Mouse (Mus musculus): ENCODE data around the gene Pdlim5.
A peak's percentile ranks its signal among the peaks of the same experiment; 100 is the strongest.
"Not testable (repeated sequence)": the region's sequence is repeated elsewhere in the genome, so short reads cannot be mapped to it uniquely, and the experiment has no call there.

Gene Pdlim5

GRCm38 (mm10) chr3:142395520-142396193, at the start of gene Pdlim5:
Pdlim5 (minus strand) TSS chr3:142395696.
- DNase-seq (ENCODE audit: low spot score in 2 of 2) = peak; percentile 94 to 95

DNA sequence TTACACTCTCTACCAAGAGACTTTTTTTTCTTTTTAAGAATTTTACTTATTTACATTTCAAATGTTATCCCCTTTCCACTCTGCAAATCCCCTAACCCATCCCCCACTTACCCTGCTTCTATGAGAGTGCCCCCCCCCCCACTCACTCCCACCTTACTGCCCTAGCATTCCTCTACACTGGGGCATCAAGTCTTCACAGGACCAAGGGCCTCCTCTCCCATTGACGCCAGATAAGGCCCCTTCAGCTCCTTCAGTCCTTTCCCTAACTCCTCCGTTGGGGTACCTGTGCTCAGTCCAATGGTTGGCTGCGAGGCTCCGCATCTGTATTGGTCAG, 48.2 kb upstream of the Pdlim5 start:
- no peak for DNase-seq (ENCODE audit: low spot score in 2 of 2)

- peak; percentile 46 to 87 for DNase-seq (ENCODE audit: low spot score in 2 of 2)
Measured at GRCm38 (mm10) chr3:142443006-142443709, 47.7 kb upstream of the Pdlim5 start.

DNA sequence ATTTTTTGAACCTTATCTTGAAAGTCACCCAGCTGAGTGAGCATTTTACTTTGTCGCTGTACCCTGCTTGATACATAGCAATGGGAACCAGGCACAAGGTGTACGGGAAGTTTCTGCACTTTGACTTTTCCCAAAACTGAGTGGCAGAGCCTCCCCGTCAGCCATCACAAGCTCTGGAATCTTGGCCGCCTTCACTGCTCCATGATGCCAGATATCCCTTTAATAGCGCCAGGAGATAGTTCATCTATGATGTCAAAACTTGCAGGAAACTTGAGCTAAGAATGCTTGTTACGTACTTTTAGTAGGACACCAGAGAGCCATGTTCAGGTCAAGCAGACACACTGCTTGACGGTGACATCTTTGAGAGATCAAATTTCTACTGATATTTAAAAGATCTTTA, 46.7 kb upstream of the Pdlim5 start:
- no peak for DNase-seq (ENCODE audit: low spot score in 2 of 2)

GRCm38 (mm10) chr3:142441142-142441541, 45.6 kb upstream of the Pdlim5 start:
- no peak for DNase-seq (ENCODE audit: low spot score in 2 of 2)

- DNase-seq (ENCODE audit: low spot score in 2 of 2) = no peak
Measured at GRCm38 (mm10) chr3:142440191-142440590, 44.7 kb upstream of the Pdlim5 start.

GRCm38 (mm10) chr3:142439591-142440093, 44.1 kb upstream of the Pdlim5 start:
- no peak for DNase-seq (ENCODE audit: low spot score in 2 of 2)

DNA sequence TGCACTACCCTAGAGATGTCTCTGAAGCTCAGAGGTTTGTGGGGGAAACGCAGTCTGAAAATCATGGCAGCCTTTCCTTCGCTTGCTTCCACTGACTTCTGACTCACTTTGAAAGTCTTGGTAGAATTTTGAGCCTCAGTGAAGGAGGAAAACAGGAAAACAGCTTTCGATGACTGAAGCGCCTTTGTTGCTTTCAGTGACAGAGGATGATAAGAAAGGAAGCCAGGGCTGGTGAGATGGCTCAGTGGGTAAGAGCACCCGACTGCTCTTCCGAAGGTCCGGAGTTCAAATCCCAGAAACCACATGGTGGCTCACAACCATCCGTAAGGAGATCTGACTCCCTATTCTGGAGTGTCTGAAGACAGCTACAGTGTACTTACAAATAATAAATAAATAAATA, 43.1 kb upstream of the Pdlim5 start:
- not testable (repeated sequence) for DNase-seq (ENCODE audit: low spot score in 2 of 2)

DNA sequence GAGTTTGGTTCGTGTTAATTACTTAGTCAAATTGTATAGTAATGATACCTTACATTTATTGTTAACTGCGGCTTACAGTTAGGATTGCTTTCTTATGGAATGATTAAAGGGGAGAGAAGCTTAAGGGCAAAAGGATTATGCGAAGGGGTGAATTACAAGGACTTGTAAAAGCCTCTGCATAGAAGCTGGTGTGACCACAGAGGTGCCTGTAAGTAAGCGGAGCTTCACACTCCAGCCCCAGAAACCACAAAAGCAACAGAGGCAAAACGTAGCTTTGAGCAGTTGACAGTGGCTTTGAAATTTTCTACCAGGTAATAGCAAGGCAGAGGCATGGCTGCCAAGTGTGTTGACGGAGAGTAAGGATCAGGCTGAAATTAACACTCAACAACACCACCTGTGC, 41.3 kb upstream of the Pdlim5 start:
- no peak for DNase-seq (ENCODE audit: low spot score in 2 of 2)

DNA sequence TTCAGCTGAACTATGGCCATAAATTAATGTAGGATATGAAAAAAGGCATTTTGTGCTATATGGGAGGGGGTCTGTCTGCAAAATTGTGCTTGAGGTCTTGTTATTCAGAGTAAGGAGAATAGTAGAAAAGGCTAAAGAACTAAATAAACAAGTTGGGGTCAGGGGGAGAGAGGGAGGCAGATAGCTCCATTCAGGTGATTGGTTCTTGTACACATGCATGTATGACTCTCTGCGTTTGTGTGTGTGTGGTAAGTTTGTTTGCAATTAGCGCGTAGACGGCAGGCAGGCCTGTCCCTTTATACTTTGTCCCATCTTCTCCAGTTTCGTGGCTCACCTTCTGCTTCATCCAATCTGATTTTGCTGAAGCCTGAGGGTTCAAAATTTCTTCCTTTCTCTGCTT, 40.7 kb upstream of the Pdlim5 start:
- DNase-seq (ENCODE audit: low spot score in 2 of 2) = no peak

- DNase-seq (ENCODE audit: low spot score in 2 of 2) = no peak
Measured at GRCm38 (mm10) chr3:142434786-142435168, 39.3 kb upstream of the Pdlim5 start.

GRCm38 (mm10) chr3:142434127-142434785, 38.8 kb upstream of the Pdlim5 start:
- DNase-seq (ENCODE audit: low spot score in 2 of 2) = no peak

DNA sequence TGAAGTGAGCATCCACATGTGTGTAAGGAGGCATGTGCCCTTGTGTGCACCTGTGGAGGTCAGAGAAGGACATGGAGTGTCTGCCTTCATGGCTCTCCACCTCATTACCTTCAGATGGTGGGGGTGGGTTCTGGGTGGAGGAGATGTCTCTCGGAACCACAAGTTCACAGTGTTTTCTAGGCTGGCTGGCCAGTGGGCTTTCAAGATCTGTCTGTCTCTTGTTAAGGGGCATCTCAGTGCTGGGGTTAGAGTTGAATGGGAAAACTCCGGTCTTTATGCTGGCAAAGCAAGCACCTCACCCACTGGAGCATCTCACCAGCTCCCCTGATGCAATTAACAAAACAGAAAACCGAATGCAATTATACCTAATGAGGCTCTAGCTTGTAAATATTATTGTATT, 36.0 kb upstream of the Pdlim5 start:
- DNase-seq (ENCODE audit: low spot score in 2 of 2) = no peak

GRCm38 (mm10) chr3:142430048-142430447, 34.6 kb upstream of the Pdlim5 start:
- DNase-seq (ENCODE audit: low spot score in 2 of 2) = no peak

- no peak for DNase-seq (ENCODE audit: low spot score in 2 of 2)
Measured at GRCm38 (mm10) chr3:142426806-142427205, 31.3 kb upstream of the Pdlim5 start.

DNA sequence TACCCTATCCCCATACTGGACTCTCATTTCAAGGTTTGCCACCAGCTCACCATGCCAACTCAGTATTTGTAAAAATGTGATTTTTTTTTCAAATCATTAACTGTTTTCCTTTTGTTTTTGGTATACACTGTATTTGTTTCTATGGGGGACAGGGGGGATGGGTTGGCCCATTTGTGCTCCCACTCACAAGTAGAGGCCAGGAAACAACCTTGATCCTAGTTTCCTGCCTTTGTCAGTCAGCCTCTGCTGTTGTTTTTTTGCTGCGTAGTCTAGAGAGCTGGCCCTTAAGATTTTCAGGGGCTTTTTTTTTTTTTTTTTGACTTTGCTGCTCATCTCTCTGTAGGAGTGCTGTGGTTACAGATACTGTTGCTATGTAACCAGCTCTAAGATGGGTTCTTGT, 28.6 kb upstream of the Pdlim5 start:
- no peak for DNase-seq (ENCODE audit: low spot score in 2 of 2)

GRCm38 (mm10) chr3:142423501-142423917, 28.0 kb upstream of the Pdlim5 start:
- DNase-seq (ENCODE audit: low spot score in 2 of 2) = no peak

DNA sequence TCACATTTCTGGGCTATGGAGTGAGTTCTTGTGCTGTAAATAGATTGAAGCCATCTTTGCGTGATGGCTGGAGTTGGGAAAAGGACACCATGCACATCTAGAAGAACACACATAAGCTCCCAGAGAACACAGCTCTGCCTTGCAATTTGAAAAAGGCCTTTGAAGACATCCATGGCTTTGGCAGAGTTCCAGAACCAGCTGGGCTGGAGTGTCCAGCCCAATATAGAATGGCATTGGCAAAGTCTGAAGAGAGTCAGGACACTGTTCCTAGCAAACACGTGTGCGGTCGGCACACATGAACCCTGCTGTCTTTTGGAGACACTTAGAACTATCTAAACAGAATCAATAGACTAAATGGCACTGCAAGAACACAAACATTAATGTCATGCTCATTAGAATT, 26.7 kb upstream of the Pdlim5 start:
- no peak for DNase-seq (ENCODE audit: low spot score in 2 of 2)

- no peak for DNase-seq (ENCODE audit: low spot score in 2 of 2)
Measured at GRCm38 (mm10) chr3:142421470-142421869, 26.0 kb upstream of the Pdlim5 start.

DNA sequence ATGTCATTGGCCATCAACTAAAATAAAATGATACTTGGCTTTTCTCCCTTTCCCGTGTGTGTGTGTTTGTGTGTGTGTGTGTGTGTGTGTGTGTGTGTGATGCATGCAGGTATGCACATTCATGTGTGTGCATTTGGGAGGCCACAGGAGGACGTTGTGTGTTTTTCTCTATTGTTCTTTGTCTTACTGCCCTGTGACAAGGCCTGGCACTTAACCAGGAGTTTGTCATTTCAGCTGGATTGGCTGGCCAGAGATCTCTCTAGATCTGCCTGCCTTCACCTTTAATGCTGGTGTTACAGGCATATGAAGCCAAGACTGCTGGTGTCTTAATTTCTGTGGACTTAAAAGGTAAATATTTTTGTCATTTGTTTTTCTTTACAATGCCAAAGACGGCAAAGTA, 22.5 kb upstream of the Pdlim5 start:
- DNase-seq (ENCODE audit: low spot score in 2 of 2) = no peak

DNA sequence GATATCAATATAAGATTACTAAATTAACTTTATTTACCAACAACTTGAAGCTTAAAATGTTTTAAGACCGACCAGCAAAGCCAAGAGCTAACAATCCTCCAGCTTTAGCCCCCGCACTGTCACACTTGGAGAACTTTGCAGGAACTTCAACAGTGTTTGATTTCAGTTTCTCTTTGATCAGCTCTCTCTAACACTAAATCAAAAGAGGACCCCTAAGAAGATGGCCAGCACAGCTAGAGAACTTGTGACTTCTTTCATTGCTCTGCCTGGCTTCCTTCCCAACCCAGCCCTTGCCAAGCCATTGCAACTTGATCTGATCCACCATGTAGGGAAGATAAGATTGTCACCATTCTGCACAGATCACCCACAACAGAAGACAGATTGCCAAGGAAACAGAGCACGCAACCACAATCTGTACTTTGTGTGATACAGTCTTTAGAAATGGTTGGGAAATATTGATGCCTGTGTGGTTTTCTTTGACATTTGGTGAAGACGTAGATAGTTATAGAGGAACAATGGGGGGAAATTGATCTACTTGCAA, 17.9 kb upstream of the Pdlim5 start:
- DNase-seq (ENCODE audit: low spot score in 2 of 2) = no peak

DNA sequence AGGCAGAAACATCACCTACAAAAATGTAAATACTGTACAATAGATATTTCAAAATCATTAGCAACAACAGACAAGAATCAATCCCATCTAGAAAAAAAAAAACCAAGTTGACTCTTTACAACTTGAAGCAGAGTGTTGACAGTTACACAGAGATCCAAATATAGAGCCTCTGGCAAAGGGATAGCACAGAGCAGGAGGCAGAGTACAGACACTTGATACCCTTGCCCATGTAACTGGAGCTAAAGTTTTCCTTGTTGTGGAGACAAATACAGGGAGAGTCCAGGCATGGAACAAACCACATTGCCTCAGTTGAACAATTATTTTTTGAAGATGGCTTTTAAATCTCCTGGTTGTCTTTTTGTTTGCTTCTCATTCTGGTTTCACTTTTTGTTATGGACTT, 15.4 kb upstream of the Pdlim5 start:
- no peak for DNase-seq (ENCODE audit: low spot score in 2 of 2)
